Mouse (Mus musculus) liver, embryonic 12.5 days (tissue): ENCODE results near the gene Adgrg2. TPM values are rescaled to one million over a fixed set of nuclear protein-coding genes. Genes with fewer than 3 reads are reported as not detected.
A peak's percentile ranks its signal among the peaks of the same experiment; 100 is the strongest.

Experiments used
- ATAC-seq: fragments of 200-750 bp; cut with Nextera tagmentation; 2 replicates; pipeline ENCODE4 v1.8.0; 2017; ENCODE audit warnings: moderate number of reproducible peaks, mild to moderate bottlenecking, moderate library complexity
- H3K27ac ChIP-seq: fragments of 300-500 bp; sonication (generic); 2 replicates; pipeline ENCODE4 v1.5.1; 2016; ENCODE audit warnings: mild to moderate bottlenecking
- H3K27me3 ChIP-seq: fragments of 300-500 bp; sonication (generic); replicated peaks from 2 replicates; pipeline ENCODE4 v1.6.1; 2016; ENCODE audit warnings: mild to moderate bottlenecking, moderate library complexity
- H3K36me3 ChIP-seq: fragments of 300-500 bp; sonication (generic); 2 replicates; pipeline ENCODE4 v1.6.1; 2016; ENCODE audit warnings: mild to moderate bottlenecking, moderate library complexity
- H3K4me1 ChIP-seq: fragments of 300-500 bp; sonication (generic); 2 replicates; pipeline ENCODE4 v1.6.1; 2016
- H3K4me2 ChIP-seq: fragments of 300-500 bp; sonication (generic); 2 replicates; pipeline ENCODE4 v1.6.1; 2016; ENCODE audit warnings: mild to moderate bottlenecking, moderate library complexity
- H3K4me3 ChIP-seq: fragments of 300-500 bp; sonication (generic); 2 replicates; pipeline ENCODE4 v1.5.1; 2016; ENCODE audit warnings: mild to moderate bottlenecking, moderate library complexity
- H3K9ac ChIP-seq: fragments of 300-500 bp; sonication (generic); 2 replicates; pipeline ENCODE4 v1.6.1; 2016; ENCODE audit warnings: mild to moderate bottlenecking, moderate library complexity
- H3K9me3 ChIP-seq: fragments of 300-500 bp; sonication (generic); replicated peaks from 2 replicates; pipeline ENCODE4 v1.6.1; 2016; ENCODE audit warnings: mild to moderate bottlenecking, moderate library complexity
- WGBS: fragments of 180-500 bp; shearing (Covaris S2); methylation state at CpG from one replicate; pipeline ENCODE4 v1.1.7; 2016; ENCODE audit not compliant: insufficient replicate concordance; 5-methylcytosine and 5-hydroxymethylcytosine counted together
- polyA plus RNA-seq: library from polyadenylated mRNA; unstranded; fragments of >200 nt; fragmentation: Nextera tagmentation; extraction: Ambion mirVana; gene quantifications from 2 replicates; pipeline ENCODE4 v1.2.1, GENCODE M21; 2016

The Adgrg2 gene
- polyA plus RNA-seq, 1 experiment from 2014 or later: 0.25 TPM

- Histone ChIP-seq H3K4me3 (no peak overlapping the region), H3K27me3 (no peaks in the 10 kb centered on the region; the same call in 1 of the 2 replicates), H3K4me1 (no peaks in the 10 kb centered on the region), H3K9ac (no peak overlapping the region), H3K27ac (no peak overlapping the region), H3K4me2 (no peak overlapping the region), H3K9me3 (no peaks in the 10 kb centered on the region), H3K36me3 (no peaks in the 10 kb centered on the region)
- no peak for ATAC-seq
Observed at GRCm38 (mm10) chrX:160441272-160441671, 50.8 kb downstream of the Adgrg2 start.

DNA sequence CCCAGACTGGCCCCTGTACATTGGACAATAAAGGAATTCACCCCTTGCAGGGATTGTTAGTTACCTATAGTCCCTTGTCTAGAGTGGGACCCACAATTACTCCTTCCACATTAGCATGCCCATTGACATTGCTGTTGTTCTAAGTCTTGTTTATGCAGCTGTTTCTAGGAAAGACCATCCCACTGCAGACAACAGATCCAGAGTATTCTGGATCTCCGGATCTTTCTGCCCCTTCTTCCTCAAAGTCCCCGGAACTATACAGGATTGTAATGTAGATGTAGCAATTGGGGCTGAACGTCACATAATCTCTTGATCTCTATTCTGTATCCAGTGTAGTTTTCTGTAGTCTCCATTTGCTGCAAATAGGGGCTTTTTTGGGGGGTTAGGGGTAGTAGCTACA lies 57.9 kb downstream of the Adgrg2 start:
- no peak for ATAC-seq
- Histone ChIP-seq H3K27ac (no peak overlapping the region), H3K4me3 (no peak overlapping the region), H3K4me2 (no peak overlapping the region), H3K36me3 (no peaks in the 10 kb centered on the region), H3K9ac (no peak overlapping the region), H3K4me1 (no peaks in the 10 kb centered on the region), H3K27me3 (no peaks in the 10 kb centered on the region; the same call in none of the 2 replicates), H3K9me3 (no peaks in the 10 kb centered on the region)
- WGBS: 69% methylated on average over 3 of the region's 3 CpGs

DNA sequence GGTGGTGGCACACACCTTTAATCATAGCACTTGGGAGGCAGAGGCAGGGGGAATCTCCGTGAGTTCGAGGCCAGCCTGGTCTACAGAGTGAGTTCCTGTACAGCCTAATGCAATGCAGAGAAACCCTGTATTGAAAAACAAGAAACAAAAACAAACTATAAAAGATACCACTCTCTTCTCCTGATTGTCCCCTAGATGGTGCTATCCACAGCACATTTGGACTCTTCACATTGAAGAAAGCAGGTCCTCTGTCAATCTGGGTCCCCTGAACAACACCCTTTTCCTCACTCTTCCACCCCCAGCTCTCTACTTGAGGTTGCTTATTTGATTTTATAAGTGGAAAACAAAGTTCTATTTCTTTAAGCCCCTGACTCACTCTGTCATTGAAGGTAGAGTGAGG lies 58.9 kb downstream of the Adgrg2 start:
- WGBS: 60% methylated on average over 2 of the region's 2 CpGs
- Histone ChIP-seq H3K4me3 (no peak overlapping the region), H3K4me2 (no peak overlapping the region), H3K9me3 (no peaks in the 10 kb centered on the region), H3K36me3 (no peaks in the 10 kb centered on the region), H3K27ac (no peak overlapping the region), H3K4me1 (no peaks in the 10 kb centered on the region), H3K27me3 (no peaks in the 10 kb centered on the region; the same call in 1 of the 2 replicates), H3K9ac (no peak overlapping the region)
- no peak for ATAC-seq

DNA sequence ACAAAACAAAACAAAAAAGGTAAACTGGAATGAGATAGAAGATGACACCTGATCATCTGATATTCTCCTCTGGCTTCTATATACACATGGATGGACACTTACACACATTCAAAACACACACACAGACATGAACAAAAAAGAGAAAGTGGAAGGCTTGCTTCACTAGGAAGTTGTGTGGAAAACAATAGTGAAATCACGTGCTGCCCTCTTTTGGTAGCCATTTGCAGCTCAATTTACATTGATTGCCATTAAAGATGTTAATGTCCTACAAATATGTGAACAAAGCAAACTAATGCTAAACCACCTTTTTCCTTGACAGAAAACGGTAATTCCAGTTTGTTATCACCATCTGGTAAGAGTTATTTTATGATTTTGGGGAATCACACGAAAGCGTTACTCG lies 65.2 kb downstream of the Adgrg2 start:
- WGBS: 58% methylated on average over 5 of the region's 5 CpGs
- Histone ChIP-seq H3K4me1 (no peaks in the 10 kb centered on the region), H3K9ac (no peak overlapping the region), H3K9me3 (no peaks in the 10 kb centered on the region), H3K4me2 (no peak overlapping the region), H3K36me3 (no peaks in the 10 kb centered on the region), H3K4me3 (no peak overlapping the region), H3K27ac (no peak overlapping the region), H3K27me3 (no peaks in the 10 kb centered on the region; the same call in 1 of the 2 replicates)
- no peak for ATAC-seq

DNA sequence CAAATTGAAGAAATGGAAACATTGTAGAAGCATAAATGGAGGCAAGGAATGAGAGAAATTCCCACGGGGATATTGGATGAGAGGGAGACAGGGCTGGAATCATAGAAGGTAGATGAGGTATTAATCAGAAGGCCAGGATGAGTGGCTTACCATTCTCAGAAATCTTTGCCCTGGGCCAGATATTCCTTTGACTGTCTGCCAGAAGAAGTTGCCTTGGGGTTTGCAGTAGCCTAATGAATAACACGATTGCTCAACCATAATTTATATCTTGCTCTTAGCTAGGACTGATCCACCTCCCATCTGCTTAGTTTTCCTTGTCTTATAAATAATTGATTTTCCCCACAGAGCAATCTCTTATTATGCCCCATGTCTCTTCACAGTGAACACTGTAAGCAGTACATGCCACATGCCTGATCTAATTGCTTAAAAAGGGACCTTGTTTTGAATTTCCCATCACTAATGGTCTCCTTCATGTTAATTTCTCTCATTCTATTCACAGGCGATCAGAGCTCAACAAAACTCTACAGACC lies 80.8 kb downstream of the Adgrg2 start:
- Histone ChIP-seq H3K27ac (no peak overlapping the region), H3K9ac (no peak overlapping the region), H3K9me3 (no peaks in the 10 kb centered on the region), H3K36me3 (no peaks in the 10 kb centered on the region), H3K4me1 (no peaks in the 10 kb centered on the region), H3K27me3 (peaks cover 8% of the 10 kb centered on the region; the same call in 1 of the 2 replicates), H3K4me2 (no peak overlapping the region), H3K4me3 (no peak overlapping the region)
- WGBS: 68% methylated on average over 3 of the region's 3 CpGs
- ATAC-seq: no peak

DNA sequence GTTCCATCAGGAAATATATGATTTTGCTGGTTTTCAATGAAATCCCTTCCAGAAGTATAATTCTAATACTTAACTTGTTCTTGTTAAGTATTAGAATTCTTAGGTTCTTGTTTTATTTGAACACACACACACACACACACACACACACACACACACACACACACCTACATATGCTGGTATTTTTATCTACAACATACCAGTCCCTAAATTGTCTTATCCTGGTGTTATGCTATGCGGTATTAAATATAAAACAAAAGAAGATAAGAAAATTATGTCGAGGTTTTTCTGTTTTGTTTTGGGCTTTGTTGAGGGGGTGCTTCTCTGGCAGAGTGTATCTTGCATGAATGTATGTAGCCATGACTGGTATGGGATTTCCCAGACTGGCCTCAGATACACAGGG lies 99.3 kb downstream of the Adgrg2 start:
- H3K4me2 ChIP-seq: no peak overlapping the region
- H3K27me3 ChIP-seq: peaks cover 5% of the 10 kb centered on the region; the same call in 1 of the 2 replicates
- ATAC-seq: no peak
- H3K4me1 ChIP-seq: no peaks in the 10 kb centered on the region
- no peak overlapping the region for H3K4me3 ChIP-seq
- H3K36me3 ChIP-seq: no peaks in the 10 kb centered on the region
- H3K9ac ChIP-seq: no peak overlapping the region
- no peak overlapping the region for H3K27ac ChIP-seq
- no peaks in the 10 kb centered on the region for H3K9me3 ChIP-seq
- 47% methylated on average over 2 of the region's 2 CpGs for WGBS

- 47% methylated on average over 3 of the region's 3 CpGs for WGBS
- 0 out of 2 replicates have a peak, but pooled peaks cover 5% of the 10 kb centered on the region for H3K27me3 ChIP-seq
- no peaks in the 10 kb centered on the region for H3K4me1 ChIP-seq
- no peak overlapping the region for H3K4me3 ChIP-seq
- no peak overlapping the region for H3K27ac ChIP-seq
- no peaks in the 10 kb centered on the region for H3K9me3 ChIP-seq
- H3K9ac ChIP-seq: no peak overlapping the region
- no peak for ATAC-seq
- H3K36me3 ChIP-seq: no peaks in the 10 kb centered on the region
- H3K4me2 ChIP-seq: no peak overlapping the region
Observed at GRCm38 (mm10) chrX:160494333-160494732, 103.8 kb downstream of the Adgrg2 start.

- no peak for ATAC-seq
- Histone ChIP-seq H3K36me3 (no peaks in the 10 kb centered on the region), H3K4me2 (no peak overlapping the region), H3K4me1 (no peaks in the 10 kb centered on the region), H3K27ac (no peak overlapping the region), H3K9ac (no peak overlapping the region), H3K4me3 (no peak overlapping the region), H3K9me3 (no peaks in the 10 kb centered on the region), H3K27me3 (0 out of 2 replicates have a peak, but pooled peaks cover 5% of the 10 kb centered on the region)
- WGBS: 55% methylated on average over 6 of the region's 6 CpGs
Observed at GRCm38 (mm10) chrX:160494921-160495320, 104.4 kb downstream of the Adgrg2 start.

GRCm38 (mm10) chrX:160496473-160496872 lies 106.0 kb downstream of the Adgrg2 start:
- 0 out of 2 replicates have a peak, but pooled peaks cover 3% of the 10 kb centered on the region for H3K4me1 ChIP-seq
- peak; percentile 63; the same call in 1 of the 2 replicates for ATAC-seq
- 24% methylated on average over 5 of the region's 5 CpGs for WGBS
- H3K9me3 ChIP-seq: no peaks in the 10 kb centered on the region
- H3K27me3 ChIP-seq: no peaks in the 10 kb centered on the region
- no peaks in the 10 kb centered on the region for H3K36me3 ChIP-seq
- H3K9ac ChIP-seq: no peak overlapping the region
- H3K4me3 ChIP-seq: no peak overlapping the region
- no peak overlapping the region for H3K27ac ChIP-seq
- H3K4me2 ChIP-seq: peak overlapping the region; percentile 35; the same call in 1 of the 2 replicates

DNA sequence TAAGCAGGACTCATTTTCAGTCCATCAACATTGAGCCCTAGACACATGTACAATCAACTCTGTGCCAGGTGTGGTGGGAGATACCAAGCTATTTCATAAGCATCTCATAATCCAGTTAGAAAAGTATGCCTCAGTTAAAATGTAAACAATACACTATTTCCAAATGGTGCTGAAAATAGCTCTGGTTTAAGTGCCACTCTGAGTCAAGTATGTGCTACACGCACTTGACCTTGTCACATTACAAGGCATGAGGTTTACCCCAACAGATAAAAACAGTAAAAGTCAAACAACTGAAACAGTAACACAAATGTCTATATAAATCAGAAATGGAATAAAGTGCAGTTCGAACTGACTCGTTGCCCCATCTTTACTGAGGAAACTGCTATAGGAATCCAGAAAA lies 110.6 kb downstream of the Adgrg2 start:
- H3K27me3 ChIP-seq: peaks cover 13% of the 10 kb centered on the region; the same call in 1 of the 2 replicates
- 82% methylated on average over 3 of the region's 3 CpGs for WGBS
- no peak for ATAC-seq
- no peak overlapping the region for H3K27ac ChIP-seq
- peaks cover 19% of the 10 kb centered on the region; the same call in 1 of the 2 replicates for H3K4me1 ChIP-seq
- H3K9ac ChIP-seq: no peak overlapping the region
- no peaks in the 10 kb centered on the region for H3K9me3 ChIP-seq
- H3K4me2 ChIP-seq: no peak overlapping the region
- H3K4me3 ChIP-seq: no peak overlapping the region
- H3K36me3 ChIP-seq: no peaks in the 10 kb centered on the region

DNA sequence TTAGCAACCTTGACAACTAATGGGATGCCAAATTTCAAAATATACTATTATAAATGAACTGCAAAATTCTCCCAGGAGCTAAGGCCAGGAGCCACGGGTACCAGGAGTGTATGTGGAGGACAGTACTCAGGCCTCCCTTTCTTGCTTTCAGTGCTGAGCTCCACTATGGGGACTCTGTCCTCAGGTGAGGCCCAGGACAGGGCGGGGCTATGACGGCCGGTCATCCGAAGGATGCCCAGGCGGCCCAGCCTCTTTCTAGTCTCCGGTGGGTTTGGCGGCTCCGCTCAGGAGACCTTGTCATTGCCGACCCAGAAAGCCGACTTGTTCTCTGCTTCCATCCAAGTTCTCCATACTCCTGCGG lies 111.2 kb downstream of the Adgrg2 start:
- 16% methylated on average over 12 of the region's 12 CpGs for WGBS
- H3K27ac ChIP-seq: peak overlapping the region; percentile 82; the same call in 1 of the 2 replicates
- peak; percentile 77 for ATAC-seq
- peak overlapping the region; percentile 67 for H3K9ac ChIP-seq
- no peaks in the 10 kb centered on the region for H3K9me3 ChIP-seq
- peak overlapping the region; percentile 67 for H3K4me3 ChIP-seq
- no peaks in the 10 kb centered on the region for H3K36me3 ChIP-seq
- H3K27me3 ChIP-seq: peaks cover 13% of the 10 kb centered on the region; the same call in 1 of the 2 replicates
- H3K4me2 ChIP-seq: peak overlapping the region; percentile 72
- peaks cover 19% of the 10 kb centered on the region; the same call in 1 of the 2 replicates for H3K4me1 ChIP-seq

DNA sequence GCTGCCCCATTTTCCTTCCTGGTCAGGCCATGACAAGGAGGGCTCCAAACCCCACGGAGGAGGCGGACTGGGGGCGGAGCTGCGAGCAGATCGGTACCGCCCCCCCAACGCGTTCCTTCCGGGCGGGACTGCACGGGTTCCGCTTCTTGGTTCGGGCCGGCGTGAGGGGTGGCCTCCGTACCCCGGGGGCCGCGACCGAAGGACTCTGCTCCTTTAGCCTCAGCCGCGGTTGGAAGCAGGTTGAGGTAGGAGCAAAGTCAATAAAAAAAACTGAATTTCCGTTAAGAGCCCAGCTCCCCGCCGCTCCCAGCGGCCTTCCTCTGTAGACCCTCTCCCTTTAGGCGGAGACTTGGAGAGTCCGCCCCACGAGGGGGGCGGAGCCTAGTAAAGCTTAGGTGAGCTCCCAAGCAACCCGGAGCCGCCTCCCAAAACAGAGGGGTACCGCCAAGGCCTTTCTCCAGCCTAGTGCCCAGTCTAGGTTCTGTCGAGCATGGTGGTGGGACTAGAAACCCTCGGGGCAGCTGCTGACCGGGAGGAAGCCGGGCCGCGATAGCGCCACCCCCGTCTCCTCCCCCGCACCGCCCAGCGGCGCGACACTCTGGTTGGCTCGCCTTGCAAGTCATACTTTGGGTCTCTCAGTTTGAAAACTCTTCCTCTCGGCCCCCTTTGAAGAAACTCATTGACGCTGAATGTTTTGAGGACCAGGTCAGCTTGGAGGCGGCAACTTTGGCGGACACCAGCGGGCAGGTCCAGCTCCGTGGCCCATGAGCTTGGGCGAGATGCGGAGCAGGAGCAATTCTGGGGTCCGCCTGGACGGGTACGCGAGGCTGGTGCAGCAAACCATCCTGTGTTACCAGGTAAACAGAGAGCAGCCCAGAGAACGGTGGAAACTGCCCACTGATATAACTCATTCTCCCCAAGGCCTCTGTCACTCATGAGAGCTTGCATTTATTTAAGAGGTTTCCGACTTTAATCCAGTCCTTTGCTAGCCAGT lies 111.9 kb downstream of the Adgrg2 start, which contains the start of gene Phka2:
Gene Phka2, plus strand, starts transcription at position 119 of the 994 bp plus-strand sequence.
- peak; percentile 97 for ATAC-seq
- peaks cover 13% of the 10 kb centered on the region; the same call in 1 of the 2 replicates for H3K27me3 ChIP-seq
- no peaks in the 10 kb centered on the region for H3K36me3 ChIP-seq
- peak within 1 kb of the TSS; percentile 67 for H3K9ac ChIP-seq
- peak within 1 kb of the TSS; percentile 67 for H3K4me3 ChIP-seq
- H3K9me3 ChIP-seq: no peaks in the 10 kb centered on the region
- peak within 1 kb of the TSS; percentile 82 for H3K27ac ChIP-seq
- peak within 1 kb of the TSS; percentile 72 for H3K4me2 ChIP-seq
- 9% methylated on average over 55 of the region's 61 CpGs for WGBS
- peaks cover 19% of the 10 kb centered on the region; the same call in 1 of the 2 replicates for H3K4me1 ChIP-seq
